Mouse (Mus musculus) embryonic fibroblast, embryonic 13.5 days (primary cell): ENCODE data around the gene Fbxo33. TPM values are rescaled to one million over a fixed set of nuclear protein-coding genes. Genes with fewer than 3 reads are reported as not detected.

Source experiments
- H3K27ac ChIP-seq: 2 replicates; pipeline ENCODE4 v1.5.1; 2012; ENCODE audit warnings: low read length, control low read depth, inconsistent platforms; ENCODE audit not compliant: insufficient read depth
- H3K4me1 ChIP-seq: 2 replicates; pipeline ENCODE4 v1.6.1; 2011; ENCODE audit warnings: low read length; ENCODE audit not compliant: control insufficient read depth, insufficient read depth
- H3K4me3 ChIP-seq: 2 replicates; pipeline ENCODE4 v1.5.1; 2011; ENCODE audit warnings: mild to moderate bottlenecking, control low read depth, low read length; ENCODE audit not compliant: insufficient read depth
- CTCF ChIP-seq: IDR thresholded peaks from 2 replicates; pipeline ENCODE4 v1.5.1; 2011; ENCODE audit warnings: mild to moderate bottlenecking, control low read depth, low read length, moderate library complexity, borderline replicate concordance; ENCODE audit not compliant: insufficient read depth
- POLR2A ChIP-seq: IDR thresholded peaks from 2 replicates; pipeline ENCODE4 v1.6.1; 2011; ENCODE audit warnings: low read depth, mild to moderate bottlenecking, control low read depth, low read length, moderate library complexity
- polyA plus RNA-seq: library from polyadenylated mRNA; stranded (reverse); fragments of >200 nt; gene quantifications from 2 replicates; pipeline ENCODE4 v1.2.4, GENCODE M21; 2011; ENCODE audit warnings: low read depth; ENCODE audit not compliant: missing spikeins, insufficient read length

Gene Fbxo33
- polyA plus RNA-seq, 1 experiment: 18.1 TPM

DNA sequence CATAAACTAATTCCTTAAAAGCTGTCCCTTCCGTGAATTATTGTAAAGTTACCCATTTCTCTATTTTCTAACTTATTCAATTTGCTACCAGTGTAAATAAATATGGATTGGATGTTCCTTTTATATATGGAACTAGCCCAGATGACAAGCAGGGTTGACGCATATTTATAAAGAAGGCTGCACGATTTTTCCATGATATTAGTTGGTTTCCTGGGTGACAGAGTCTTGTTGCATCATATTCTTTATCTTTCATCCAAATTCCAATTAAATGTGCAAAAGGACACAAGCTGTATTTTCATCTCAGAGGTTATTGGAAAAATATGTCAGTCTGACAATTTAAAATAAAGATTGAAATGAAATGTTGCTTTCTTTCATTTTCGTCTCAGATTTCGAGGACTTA is 18.9 kb upstream of the Fbxo33 start:
- TF ChIP-seq CTCF (no peak), POLR2A (no peak)
- Histone ChIP-seq H3K27ac (no peak overlapping the region), H3K4me1 (no peaks in the 10 kb centered on the region), H3K4me3 (no peak overlapping the region)

- TF ChIP-seq POLR2A: no peak
- no peak for TF ChIP-seq CTCF
- Histone ChIP-seq H3K4me1 (no peaks in the 10 kb centered on the region), H3K4me3 (no peak overlapping the region), H3K27ac (no peak overlapping the region)
These were observed 8.9 kb upstream of the Fbxo33 start for GRCm38 (mm10) chr12:59228401-59228800.

GRCm38 (mm10) chr12:59218640-59219321 is 744 bp downstream of the Fbxo33 start:
- TF ChIP-seq POLR2A: no peak
- TF ChIP-seq CTCF: no peak
- Histone ChIP-seq H3K4me3 (peak overlapping the region; percentile 77), H3K27ac (no peak overlapping the region), H3K4me1 (peaks cover 4% of the 10 kb centered on the region; the same call in 1 of the 2 replicates)

DNA sequence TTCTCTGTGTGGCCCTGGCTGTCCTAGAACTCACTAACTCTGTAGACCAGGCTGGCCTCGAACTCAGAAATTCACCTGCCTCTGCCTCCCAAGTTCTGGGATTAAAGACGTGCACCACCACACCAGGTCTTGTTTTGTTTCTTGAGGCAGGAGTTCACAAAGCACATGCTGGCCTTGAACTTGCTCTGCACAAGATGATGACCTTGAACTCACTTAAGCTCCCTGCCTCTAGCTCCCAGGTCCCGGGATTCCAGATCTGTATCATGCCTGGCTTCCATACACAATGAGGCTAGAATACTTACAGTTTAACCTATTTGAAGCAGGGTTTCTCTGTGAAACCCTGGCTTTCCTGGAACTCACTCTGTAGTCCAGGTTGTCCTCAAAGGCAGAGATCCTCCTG is 2.2 kb downstream of the Fbxo33 start:
- TF ChIP-seq CTCF (no peak), POLR2A (no peak)
- Histone ChIP-seq H3K4me3 (no peak overlapping the region), H3K4me1 (peaks cover 4% of the 10 kb centered on the region; the same call in 1 of the 2 replicates), H3K27ac (no peak overlapping the region)

DNA sequence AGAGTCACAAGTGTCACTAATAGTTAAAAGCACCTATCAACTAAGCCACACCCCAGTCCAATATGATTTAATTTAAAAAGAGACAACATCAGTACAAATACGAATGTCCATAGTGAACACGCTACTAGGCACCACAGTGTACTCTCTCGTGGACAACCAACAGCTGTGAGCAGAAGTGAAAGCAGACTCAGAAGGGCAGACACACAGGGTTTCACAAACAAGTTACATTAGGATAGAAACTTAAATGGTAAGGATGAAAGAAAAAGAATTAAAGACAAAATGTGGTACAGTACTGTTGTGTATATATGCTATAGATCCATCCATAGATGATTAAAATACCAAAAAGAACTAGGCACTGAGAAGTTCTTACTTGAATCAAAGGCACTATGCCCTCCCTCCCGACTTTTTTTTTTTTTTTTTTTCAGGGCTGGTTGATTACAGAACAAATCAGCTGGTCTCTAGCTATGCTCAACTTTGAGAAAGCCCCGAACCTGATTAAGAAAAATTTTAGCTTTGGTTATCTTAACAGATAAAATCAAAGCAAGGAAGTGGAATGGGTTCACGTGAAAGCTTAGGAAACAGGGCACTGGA is 2.8 kb downstream of the Fbxo33 start:
- no peak overlapping the region for H3K27ac ChIP-seq
- no peak for TF ChIP-seq POLR2A
- no peak for TF ChIP-seq CTCF
- peaks cover 4% of the 10 kb centered on the region; the same call in 1 of the 2 replicates for H3K4me1 ChIP-seq
- H3K4me3 ChIP-seq: no peak overlapping the region

- Histone ChIP-seq H3K4me3 (no peak overlapping the region), H3K27ac (no peak overlapping the region), H3K4me1 (peaks cover 4% of the 10 kb centered on the region; the same call in 1 of the 2 replicates)
- no peak for TF ChIP-seq POLR2A
- TF ChIP-seq CTCF: no peak
These were observed 3.3 kb downstream of the Fbxo33 start for GRCm38 (mm10) chr12:59216176-59216575.

- no peak for TF ChIP-seq POLR2A
- no peak for TF ChIP-seq CTCF
- no peak overlapping the region for H3K4me3 ChIP-seq
- H3K4me1 ChIP-seq: no peaks in the 10 kb centered on the region; the same call in none of the 2 replicates
- no peak overlapping the region for H3K27ac ChIP-seq
These were observed 11.7 kb downstream of the Fbxo33 start for GRCm38 (mm10) chr12:59207814-59208213.

- no peaks in the 10 kb centered on the region; the same call in none of the 2 replicates for H3K4me1 ChIP-seq
- TF ChIP-seq POLR2A: no peak
- no peak for TF ChIP-seq CTCF
- no peak overlapping the region; the same call in 1 of the 2 replicates for H3K27ac ChIP-seq
- H3K4me3 ChIP-seq: no peak overlapping the region
These were observed 12.5 kb downstream of the Fbxo33 start for GRCm38 (mm10) chr12:59207000-59207390.

DNA sequence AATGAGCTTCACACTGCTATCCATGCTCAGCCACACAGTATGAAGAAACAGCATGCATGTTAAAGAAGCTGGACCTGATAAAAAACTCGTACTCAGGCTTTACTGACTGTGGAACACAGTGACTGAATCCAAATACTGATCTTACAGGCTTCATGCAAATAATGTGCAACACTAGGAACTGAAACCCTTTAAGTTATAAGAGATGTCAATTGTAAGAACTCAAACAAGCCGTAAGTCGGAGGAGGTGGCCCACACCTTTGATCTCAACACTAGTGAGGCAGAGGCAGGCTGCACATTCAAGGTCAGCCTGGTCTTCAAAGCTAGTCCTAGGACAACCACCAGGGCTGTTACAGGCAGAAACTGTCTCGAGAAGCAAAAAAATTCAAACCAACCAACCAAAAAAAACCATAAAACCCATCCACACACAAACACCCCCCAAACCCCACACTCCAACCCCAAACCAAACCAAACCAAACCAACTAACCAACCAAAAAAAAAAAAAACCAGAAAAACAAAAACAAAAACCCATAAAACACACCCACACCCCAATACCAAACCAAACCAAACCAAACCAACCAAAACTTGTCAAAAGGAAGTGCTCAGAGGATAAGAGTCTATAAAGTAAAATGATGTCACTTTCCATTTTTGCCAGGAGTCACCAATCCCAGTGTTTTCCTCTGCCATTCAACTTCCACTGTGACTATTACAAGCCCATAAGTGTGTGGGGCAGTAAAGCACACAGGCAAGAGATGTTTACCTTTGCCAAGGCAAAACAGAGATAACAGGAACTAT is 13.1 kb downstream of the Fbxo33 start:
- Histone ChIP-seq H3K4me3 (no peak overlapping the region), H3K4me1 (no peaks in the 10 kb centered on the region; the same call in none of the 2 replicates), H3K27ac (no peak overlapping the region; the same call in 1 of the 2 replicates)
- TF ChIP-seq POLR2A: no peak
- no peak for TF ChIP-seq CTCF
